Mouse (Mus musculus) thymus, adult 18-20 months (tissue): ENCODE results near the gene Gm6763.
"Not testable (repeated sequence)": the region's sequence is repeated elsewhere in the genome, so short reads cannot be mapped to it uniquely, and the experiment has no call there.

Source experiments
- DNase-seq, 2 experiments: peaks; one replicate each; pipeline ENCODE4 v3.0.0; 2022; ENCODE audit warnings: mixed read lengths in 2 of 2

Gm6763 gene

DNA sequence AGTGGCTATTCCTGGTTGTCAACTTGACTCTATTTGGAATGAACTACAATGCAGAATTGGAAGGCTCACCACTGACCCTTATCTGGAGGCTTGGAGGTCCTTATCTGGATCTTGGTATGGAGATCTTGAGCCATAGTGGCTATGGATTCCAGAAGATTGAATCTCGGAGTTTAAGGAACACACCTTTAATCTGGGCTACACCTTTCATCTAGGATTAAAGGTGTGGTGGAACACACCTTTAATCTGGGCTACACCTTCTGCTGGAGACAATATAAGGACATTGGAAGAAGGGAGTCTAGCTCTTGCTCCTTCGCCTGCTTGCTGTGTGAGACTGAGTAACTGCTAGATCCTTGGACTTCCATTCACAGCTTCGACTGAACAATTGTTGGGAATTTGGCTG, at the start of gene Gm6763:
Gene Gm6763, plus strand, starts transcription at position 301 of the 400 bp plus-strand sequence.
- not testable (repeated sequence) for DNase-seq

DNA sequence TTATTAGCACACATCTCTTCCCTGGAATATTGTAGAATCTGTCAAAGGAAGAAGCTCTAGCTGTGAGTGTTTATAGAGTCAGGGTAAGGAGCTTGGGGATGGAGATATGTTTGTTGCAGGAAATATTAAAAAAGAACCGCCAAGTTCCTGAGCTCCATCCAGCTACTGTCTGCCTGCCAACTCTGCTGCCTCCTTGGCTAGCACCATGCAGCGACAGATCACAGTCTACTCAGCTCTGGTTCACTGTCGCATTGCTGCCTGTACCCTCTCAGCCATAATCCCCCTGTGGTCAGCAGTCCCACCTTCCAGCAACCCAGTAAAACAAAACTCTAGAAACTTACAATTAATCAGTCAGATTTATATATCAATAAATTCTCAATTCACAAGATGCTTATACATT, 41.3 kb upstream of the Gm6763 start:
- DNase-seq: no peak

DNA sequence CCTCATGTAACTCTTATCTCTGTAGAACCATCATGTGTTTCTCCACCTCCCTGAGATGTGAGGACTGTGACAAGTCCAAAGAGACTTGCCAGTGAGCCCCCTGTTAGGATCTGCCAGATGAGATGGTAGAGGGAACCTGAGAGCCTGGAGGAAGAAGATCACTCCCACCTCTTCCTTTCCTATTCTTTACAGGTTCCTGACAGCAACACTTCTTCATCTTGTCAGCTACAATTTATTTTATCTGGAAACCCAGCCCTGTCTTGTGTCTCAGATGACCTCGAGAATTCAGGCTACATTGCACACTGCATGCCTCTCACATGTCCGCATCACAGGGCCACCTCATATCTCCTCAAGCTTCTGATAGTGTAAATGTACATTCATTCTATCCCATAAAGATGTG, 33.0 kb upstream of the Gm6763 start:
- DNase-seq: no peak

DNA sequence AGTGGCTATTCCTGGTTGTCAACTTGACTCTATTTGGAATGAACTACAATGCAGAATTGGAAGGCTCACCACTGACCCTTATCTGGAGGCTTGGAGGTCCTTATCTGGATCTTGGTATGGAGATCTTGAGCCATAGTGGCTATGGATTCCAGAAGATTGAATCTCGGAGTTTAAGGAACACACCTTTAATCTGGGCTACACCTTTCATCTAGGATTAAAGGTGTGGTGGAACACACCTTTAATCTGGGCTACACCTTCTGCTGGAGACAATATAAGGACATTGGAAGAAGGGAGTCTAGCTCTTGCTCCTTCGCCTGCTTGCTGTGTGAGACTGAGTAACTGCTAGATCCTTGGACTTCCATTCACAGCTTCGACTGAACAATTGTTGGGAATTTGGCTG, 8.6 kb upstream of the Gm6763 start, which contains the start of gene Gm21293:
Gene Gm21293, plus strand, starts transcription at position 301 of the 400 bp plus-strand sequence.
- not testable (repeated sequence) for DNase-seq

DNA sequence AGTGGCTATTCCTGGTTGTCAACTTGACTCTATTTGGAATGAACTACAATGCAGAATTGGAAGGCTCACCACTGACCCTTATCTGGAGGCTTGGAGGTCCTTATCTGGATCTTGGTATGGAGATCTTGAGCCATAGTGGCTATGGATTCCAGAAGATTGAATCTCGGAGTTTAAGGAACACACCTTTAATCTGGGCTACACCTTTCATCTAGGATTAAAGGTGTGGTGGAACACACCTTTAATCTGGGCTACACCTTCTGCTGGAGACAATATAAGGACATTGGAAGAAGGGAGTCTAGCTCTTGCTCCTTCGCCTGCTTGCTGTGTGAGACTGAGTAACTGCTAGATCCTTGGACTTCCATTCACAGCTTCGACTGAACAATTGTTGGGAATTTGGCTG, 8.4 kb downstream of the Gm6763 start, which contains the start of gene Gm8764:
Gene Gm8764, plus strand, starts transcription at position 301 of the 400 bp plus-strand sequence.
- not testable (repeated sequence) for DNase-seq

DNA sequence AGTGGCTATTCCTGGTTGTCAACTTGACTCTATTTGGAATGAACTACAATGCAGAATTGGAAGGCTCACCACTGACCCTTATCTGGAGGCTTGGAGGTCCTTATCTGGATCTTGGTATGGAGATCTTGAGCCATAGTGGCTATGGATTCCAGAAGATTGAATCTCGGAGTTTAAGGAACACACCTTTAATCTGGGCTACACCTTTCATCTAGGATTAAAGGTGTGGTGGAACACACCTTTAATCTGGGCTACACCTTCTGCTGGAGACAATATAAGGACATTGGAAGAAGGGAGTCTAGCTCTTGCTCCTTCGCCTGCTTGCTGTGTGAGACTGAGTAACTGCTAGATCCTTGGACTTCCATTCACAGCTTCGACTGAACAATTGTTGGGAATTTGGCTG, 16.9 kb downstream of the Gm6763 start, which contains the start of gene Gm21304:
Gene Gm21304, plus strand, starts transcription at position 301 of the 400 bp plus-strand sequence.
- DNase-seq: not testable (repeated sequence)

DNA sequence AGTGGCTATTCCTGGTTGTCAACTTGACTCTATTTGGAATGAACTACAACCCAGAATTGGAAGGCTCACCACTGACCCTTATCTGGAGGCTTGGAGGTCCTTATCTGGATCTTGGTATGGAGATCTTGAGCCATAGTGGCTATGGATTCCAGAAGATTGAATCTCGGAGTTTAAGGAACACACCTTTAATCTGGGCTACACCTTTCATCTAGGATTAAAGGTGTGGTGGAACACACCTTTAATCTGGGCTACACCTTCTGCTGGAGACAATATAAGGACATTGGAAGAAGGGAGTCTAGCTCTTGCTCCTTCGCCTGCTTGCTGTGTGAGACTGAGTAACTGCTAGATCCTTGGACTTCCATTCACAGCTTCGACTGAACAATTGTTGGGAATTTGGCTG, 25.4 kb downstream of the Gm6763 start, which contains the start of gene Gm21312:
Gene Gm21312, plus strand, starts transcription at position 301 of the 400 bp plus-strand sequence.
- DNase-seq: not testable (repeated sequence)

DNA sequence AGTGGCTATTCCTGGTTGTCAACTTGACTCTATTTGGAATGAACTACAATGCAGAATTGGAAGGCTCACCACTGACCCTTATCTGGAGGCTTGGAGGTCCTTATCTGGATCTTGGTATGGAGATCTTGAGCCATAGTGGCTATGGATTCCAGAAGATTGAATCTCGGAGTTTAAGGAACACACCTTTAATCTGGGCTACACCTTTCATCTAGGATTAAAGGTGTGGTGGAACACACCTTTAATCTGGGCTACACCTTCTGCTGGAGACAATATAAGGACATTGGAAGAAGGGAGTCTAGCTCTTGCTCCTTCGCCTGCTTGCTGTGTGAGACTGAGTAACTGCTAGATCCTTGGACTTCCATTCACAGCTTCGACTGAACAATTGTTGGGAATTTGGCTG, 33.9 kb downstream of the Gm6763 start, which contains the start of gene Gm20765:
Gene Gm20765, plus strand, starts transcription at position 301 of the 400 bp plus-strand sequence.
- DNase-seq: not testable (repeated sequence)

DNA sequence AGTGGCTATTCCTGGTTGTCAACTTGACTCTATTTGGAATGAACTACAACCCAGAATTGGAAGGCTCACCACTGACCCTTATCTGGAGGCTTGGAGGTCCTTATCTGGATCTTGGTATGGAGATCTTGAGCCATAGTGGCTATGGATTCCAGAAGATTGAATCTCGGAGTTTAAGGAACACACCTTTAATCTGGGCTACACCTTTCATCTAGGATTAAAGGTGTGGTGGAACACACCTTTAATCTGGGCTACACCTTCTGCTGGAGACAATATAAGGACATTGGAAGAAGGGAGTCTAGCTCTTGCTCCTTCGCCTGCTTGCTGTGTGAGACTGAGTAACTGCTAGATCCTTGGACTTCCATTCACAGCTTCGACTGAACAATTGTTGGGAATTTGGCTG, 42.4 kb downstream of the Gm6763 start, which contains the start of gene Gm4340:
Gene Gm4340, plus strand, starts transcription at position 301 of the 400 bp plus-strand sequence.
- not testable (repeated sequence) for DNase-seq
